9 mouse cellular contexts compared by ENCODE assay signal in the genomic region with DNA sequence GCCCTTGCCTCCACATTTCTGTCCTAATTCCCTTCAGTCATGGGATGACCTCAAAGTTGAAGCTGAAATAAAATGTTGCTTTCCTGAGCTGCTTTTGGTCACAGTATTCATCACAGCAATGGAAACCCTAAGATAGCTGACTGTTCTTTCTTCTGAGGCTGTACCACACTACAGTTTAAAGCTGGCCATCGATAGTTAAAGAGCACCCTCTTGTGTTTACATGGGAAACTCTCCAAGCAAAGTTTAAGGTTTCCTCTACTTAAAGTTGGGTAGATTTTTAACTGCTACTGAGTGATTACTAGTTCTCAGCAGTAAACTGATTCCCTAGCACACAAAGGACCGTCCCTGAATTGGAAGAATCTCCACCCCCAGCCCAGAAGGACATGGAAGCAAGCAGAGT. TPM values are rescaled to one million over a fixed set of nuclear protein-coding genes. Genes with fewer than 3 reads are reported as not detected.
A peak's percentile ranks its signal among the peaks of the same experiment; 100 is the strongest.
DNase-seq lines count a peak whose midpoint lies in the region; ATAC-seq and TF ChIP-seq lines count a peak whose summit lies in the region.
"Had no signal": no experiment of that assay in that cellular context is flagged by ENCODE, and none has a peak within 500 bp of the region (broad histone marks: within the 10 kb centered on the region; RNA-seq: fewer than 3 reads in every experiment).

No protein-coding gene starts in this region.

- TF ChIP-seq CTCF in gastrocnemius, adult 2 months (IDR thresholded peaks at IDR 0.05): peak; percentile 57
- TF ChIP-seq CTCF in Patski (IDR thresholded peaks at IDR 0.05): peak; percentile 35

- POLR2A ChIA-PET in Patski (lab: Charles Lee): interaction anchor here (0.9 to 1.1 kb wide), 2 partner anchors 63 to 73 kb away, joined by 3 read pairs; no protein-coding TSS in a partner anchor

- H3K27ac ChIP-seq in gastrocnemius, adult 2 months: no peak overlapping the region
- 0 out of 2 replicates have a peak overlapping the region, but pooled peaks have one; percentile 3 for H3K27ac ChIP-seq in liver, embryonic 15.5 days (replicated peaks)
- H3K27ac ChIP-seq: neural tube, embryonic 13.5 days had no signal

- H3K36me3 ChIP-seq in liver, embryonic 15.5 days (replicated peaks): peaks cover 81% of the 10 kb centered on the region

- ATAC-seq in Patski: no peak
- ATAC-seq in liver, embryonic 15.5 days (ENCODE audit: insufficient read depth): no peak
- no peak for ATAC-seq in cerebellum, adult (ENCODE audit: insufficient number of reproducible peaks, low FRiP score, low TSS enrichment)

- no peaks in the 10 kb centered on the region for H3K9me3 ChIP-seq in liver, embryonic 15.5 days (replicated peaks)
- H3K9me3 ChIP-seq: neural tube, embryonic 13.5 days had no signal

- no peaks in the 10 kb centered on the region for H3K27me3 ChIP-seq in Patski
- H3K27me3 ChIP-seq in liver, embryonic 15.5 days: no peaks in the 10 kb centered on the region
- H3K27me3 ChIP-seq: neural tube, embryonic 13.5 days had no signal

- H3K4me1 ChIP-seq in liver, embryonic 15.5 days (replicated peaks): peaks cover 6% of the 10 kb centered on the region; the same call in 1 of the 2 replicates
- H3K4me1 ChIP-seq: neural tube, embryonic 13.5 days had no signal

- in situ Hi-C loops in Patski (cut with MboI; ENCODE audit: low pct_unique_long_range_greater_than_20kb): no loop called here

- no peak overlapping the region for H3K9ac ChIP-seq in liver, embryonic 15.5 days
- H3K9ac ChIP-seq: neural tube, embryonic 13.5 days had no signal

- no peak for DNase-seq in gastrocnemius, adult 2 months
- no peak for DNase-seq in gastrocnemius, adult 18-20 months (ENCODE audit: low spot score)
- DNase-seq in 3T3-L1 (ENCODE audit: low read depth, low spot score) (peak; percentile 56), Patski (ENCODE audit: low read depth, low spot score) (no peak)
- no peak for DNase-seq in testis, postnatal 14 days (ENCODE audit: low spot score)
- no peak for DNase-seq in frontal cortex, postnatal 14 days (ENCODE audit: low spot score in 2 of 2)

- no peak overlapping the region for H3K4me3 ChIP-seq in gastrocnemius, adult 2 months
- no peak overlapping the region for H3K4me3 ChIP-seq in liver, embryonic 15.5 days (replicated peaks)
- H3K4me3 ChIP-seq: neural tube, embryonic 13.5 days had no signal

- CTCF ChIA-PET in Patski (lab: Charles Lee): interaction anchor here (0.6 to 4.4 kb wide), 15 partner anchors 9 to 119 kb away, joined by 3 to 39 read pairs (median 3); no protein-coding TSS in a partner anchor

- WGBS in liver, embryonic 15.5 days (ENCODE audit: insufficient replicate concordance): 43% methylated on average over 2 of the region's 2 CpGs

- H3K4me2 ChIP-seq in liver, embryonic 15.5 days: no peak overlapping the region
- H3K4me2 ChIP-seq: neural tube, embryonic 13.5 days had no signal

- intact Hi-C loops in gastrocnemius, adult 2 months (cut with DNase I): loop anchor here (1.0 to 10.0 kb wide), 2 partner anchors 51 to 79 kb away; no protein-coding TSS in a partner anchor

RNA-seq across cellular contexts. Expression of gene Sae1, which starts 13.9 kb away (rescaled TPM):
- total RNA-seq in gastrocnemius, adult 2 months (2021): 10 to 100 TPM; 21.6 to 34.8 TPM
- total RNA-seq in gastrocnemius, adult 18-20 months (2021): 10 to 100 TPM; 25.3 to 30.6 TPM
- polyA plus RNA-seq in Patski (2021): 244 TPM
- 97.7 and 98.0 TPM in 2 replicates for polyA plus RNA-seq in liver, embryonic 15.5 days (2015; fragmentation: Nextera tagmentation; extraction: Ambion mirVana)

RNA-seq across cellular contexts. Expression of gene Zc3h4, which starts 27.0 kb away (rescaled TPM):
- 10 to 100 TPM; 29.9 to 32.0 TPM for total RNA-seq in gastrocnemius, adult 2 months (2021)
- total RNA-seq in gastrocnemius, adult 18-20 months (2021): 10 to 100 TPM; 27.7 to 28.6 TPM
- 41.9 TPM for polyA plus RNA-seq in Patski (2021)
- 8.0 and 10.8 TPM in 2 replicates for polyA plus RNA-seq in liver, embryonic 15.5 days (2015; fragmentation: Nextera tagmentation; extraction: Ambion mirVana)
